Mouse (Mus musculus) liver, embryonic 16.5 days (tissue): Measurements from ENCODE around the gene Iqsec1. TPM values are rescaled to one million over a fixed set of nuclear protein-coding genes. Genes with fewer than 3 reads are reported as not detected.

Experiments
- ATAC-seq: fragments of 200-750 bp; cut with Nextera tagmentation; 2 replicates; pipeline ENCODE4 v1.8.0; 2017; ENCODE audit warnings: low read depth, mild to moderate bottlenecking, moderate number of reproducible peaks, moderate library complexity
- H3K27ac ChIP-seq: fragments of 300-500 bp; sonication (generic); 2 replicates; pipeline ENCODE4 v1.5.1; 2014; ENCODE audit warnings: mild to moderate bottlenecking, low read length
- H3K27me3 ChIP-seq: fragments of 300-500 bp; sonication (generic); 2 replicates; pipeline ENCODE4 v1.6.1; 2014; ENCODE audit warnings: low read depth, low read length, mixed read lengths; ENCODE audit not compliant: control insufficient read depth, insufficient read depth
- H3K36me3 ChIP-seq: fragments of 300-500 bp; sonication (generic); 2 replicates; pipeline ENCODE4 v1.6.1; 2014; ENCODE audit warnings: mild to moderate bottlenecking; ENCODE audit not compliant: control insufficient read depth, insufficient read depth
- H3K4me1 ChIP-seq: fragments of 300-500 bp; sonication (generic); 2 replicates; pipeline ENCODE4 v1.6.1; 2014; ENCODE audit warnings: low read depth, low read length, mixed read lengths; ENCODE audit not compliant: control insufficient read depth
- H3K4me2 ChIP-seq: fragments of 300-500 bp; sonication (generic); 2 replicates; pipeline ENCODE4 v1.6.1; 2014; ENCODE audit warnings: low read depth, low read length, mixed read lengths
- H3K4me3 ChIP-seq: fragments of 300-500 bp; sonication (generic); 2 replicates; pipeline ENCODE4 v1.5.1; 2014; ENCODE audit warnings: low read depth, mild to moderate bottlenecking, low read length
- H3K9ac ChIP-seq: fragments of 300-500 bp; sonication (generic); 2 replicates; pipeline ENCODE4 v1.6.1; 2014; ENCODE audit warnings: low read depth, low read length
- H3K9me3 ChIP-seq: fragments of 300-500 bp; sonication (generic); replicated peaks from 2 replicates; pipeline ENCODE4 v1.6.1; 2016; ENCODE audit warnings: low read length; ENCODE audit not compliant: control insufficient read depth
- WGBS: fragments of 180-500 bp; shearing (Covaris S2); extraction: QIAGEN DNeasy Blood & Tissue Kit; methylation state at CpG from one replicate; pipeline ENCODE4 v1.1.7; 2014; ENCODE audit not compliant: insufficient replicate concordance; 5-methylcytosine and 5-hydroxymethylcytosine counted together
- polyA plus RNA-seq: library from polyadenylated mRNA; unstranded; fragments of >200 nt; fragmentation: Nextera tagmentation; extraction: Ambion mirVana; gene quantifications from 2 replicates; pipeline ENCODE4 v1.2.1, GENCODE M21; 2015

Iqsec1 gene
- polyA plus RNA-seq, 1 experiment from 2014 or later = 3.6 TPM

GRCm38 (mm10) chr6:90630427-90630826 lies 358.1 kb downstream of the Iqsec1 start:
- 80% methylated on average over 7 of the region's 7 CpGs for WGBS
- no peaks in the 10 kb centered on the region for H3K27me3 ChIP-seq
- H3K4me3 ChIP-seq = no peak overlapping the region
- H3K27ac ChIP-seq = no peak overlapping the region
- no peak for ATAC-seq
- H3K4me2 ChIP-seq = no peak overlapping the region
- H3K9ac ChIP-seq = no peak overlapping the region
- peaks cover 14% of the 10 kb centered on the region for H3K4me1 ChIP-seq
- no peaks in the 10 kb centered on the region for H3K9me3 ChIP-seq
- peaks cover 72% of the 10 kb centered on the region for H3K36me3 ChIP-seq

- Histone ChIP-seq H3K9ac (no peak overlapping the region), H3K4me2 (no peak overlapping the region), H3K9me3 (no peaks in the 10 kb centered on the region), H3K27ac (0 out of 2 replicates have a peak overlapping the region, but pooled peaks have one; percentile 39), H3K36me3 (peaks cover 68% of the 10 kb centered on the region), H3K27me3 (no peaks in the 10 kb centered on the region), H3K4me3 (no peak overlapping the region), H3K4me1 (peaks cover 20% of the 10 kb centered on the region)
- ATAC-seq = peak; percentile 38
- WGBS = 48% methylated on average over 6 of the region's 6 CpGs
These were observed 359.0 kb downstream of the Iqsec1 start for GRCm38 (mm10) chr6:90629506-90629905.

DNA sequence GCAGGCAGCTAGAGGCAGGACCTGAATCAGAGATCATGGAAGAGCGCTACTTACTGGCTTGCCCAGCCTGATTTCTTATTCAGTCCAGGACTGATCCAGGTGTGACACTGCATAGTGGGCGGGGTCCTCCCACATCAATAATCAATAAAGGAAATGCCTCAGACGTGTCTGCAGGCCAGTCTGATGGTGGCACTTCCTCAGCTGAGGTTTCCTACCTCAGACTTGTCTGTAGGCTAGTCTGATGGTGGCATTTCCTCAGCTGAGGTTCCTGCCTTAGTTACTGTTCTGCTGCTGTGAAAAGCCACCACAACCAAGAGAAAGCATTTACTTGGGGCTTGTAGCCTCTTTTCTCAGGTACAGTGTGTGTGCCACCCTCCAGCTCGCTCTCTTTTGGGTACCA lies 360.9 kb downstream of the Iqsec1 start:
- H3K9ac ChIP-seq = no peak overlapping the region
- H3K4me3 ChIP-seq = no peak overlapping the region
- H3K27ac ChIP-seq = no peak overlapping the region; the same call in 1 of the 2 replicates
- peaks cover 63% of the 10 kb centered on the region for H3K36me3 ChIP-seq
- H3K27me3 ChIP-seq = no peaks in the 10 kb centered on the region
- no peak overlapping the region for H3K4me2 ChIP-seq
- peaks cover 40% of the 10 kb centered on the region for H3K4me1 ChIP-seq
- H3K9me3 ChIP-seq = no peaks in the 10 kb centered on the region
- 75% methylated on average over 4 of the region's 4 CpGs for WGBS
- ATAC-seq = no peak

DNA sequence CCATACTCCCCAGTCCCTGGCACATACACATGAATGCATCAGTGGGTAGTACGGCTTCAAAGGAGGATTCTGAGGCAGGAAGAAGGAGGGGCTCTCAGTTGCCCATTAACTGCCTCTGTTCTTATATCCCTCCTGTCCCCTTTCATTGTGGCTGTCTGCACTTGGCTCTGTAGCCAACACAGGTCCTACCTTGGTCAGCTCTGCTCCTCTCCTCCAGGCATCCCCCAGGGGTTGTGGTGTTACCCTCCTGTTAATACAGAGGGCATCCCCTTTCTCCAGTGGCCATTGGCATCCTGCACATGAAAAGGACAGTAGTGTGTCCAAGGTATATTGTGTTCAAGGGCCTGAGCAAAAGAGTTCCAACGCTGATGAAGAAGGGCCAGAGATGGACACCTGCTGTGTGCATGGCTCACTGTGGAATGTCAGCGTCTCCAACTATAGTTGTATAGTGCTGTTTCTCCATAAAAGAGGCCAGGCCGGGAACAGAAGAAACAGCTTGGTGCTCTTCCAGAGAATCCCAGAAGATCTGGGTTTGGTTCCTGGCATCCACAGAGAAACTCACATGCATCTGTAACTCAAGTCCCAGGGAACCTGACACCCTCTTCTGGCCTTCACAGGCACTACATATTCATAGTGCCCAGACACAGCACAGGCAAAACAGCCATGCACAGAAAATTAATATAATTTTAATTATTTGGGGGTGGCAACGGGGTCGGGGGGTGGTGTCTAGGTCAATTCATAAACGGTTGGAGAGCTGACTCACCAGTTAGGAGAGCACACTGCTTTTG lies 363.1 kb downstream of the Iqsec1 start:
- Histone ChIP-seq H3K4me2 (peak overlapping the region; percentile 80), H3K9ac (peak overlapping the region; percentile 63), H3K4me1 (peaks cover 61% of the 10 kb centered on the region), H3K4me3 (peak overlapping the region; percentile 70), H3K9me3 (no peaks in the 10 kb centered on the region), H3K27me3 (no peaks in the 10 kb centered on the region), H3K27ac (peak overlapping the region; percentile 98), H3K36me3 (peaks cover 45% of the 10 kb centered on the region)
- no peak for ATAC-seq
- 71% methylated on average over 7 of the region's 7 CpGs for WGBS

- peak; percentile 22 for ATAC-seq
- no peaks in the 10 kb centered on the region for H3K27me3 ChIP-seq
- peak overlapping the region; percentile 63 for H3K9ac ChIP-seq
- H3K4me3 ChIP-seq = peak overlapping the region; percentile 70
- peaks cover 65% of the 10 kb centered on the region for H3K4me1 ChIP-seq
- H3K9me3 ChIP-seq = no peaks in the 10 kb centered on the region
- peak overlapping the region; percentile 98 for H3K27ac ChIP-seq
- peaks cover 41% of the 10 kb centered on the region for H3K36me3 ChIP-seq
- 20% methylated on average over 11 of the region's 11 CpGs for WGBS
- H3K4me2 ChIP-seq = peak overlapping the region; percentile 80
These were observed 363.8 kb downstream of the Iqsec1 start for GRCm38 (mm10) chr6:90624733-90625132.

- 27% methylated on average over 6 of the region's 6 CpGs for WGBS
- Histone ChIP-seq H3K4me2 (peak overlapping the region; percentile 80), H3K27ac (peak overlapping the region; percentile 98), H3K27me3 (no peaks in the 10 kb centered on the region), H3K4me1 (peaks cover 70% of the 10 kb centered on the region), H3K9me3 (no peaks in the 10 kb centered on the region), H3K4me3 (peak overlapping the region; percentile 70), H3K36me3 (peaks cover 39% of the 10 kb centered on the region), H3K9ac (peak overlapping the region; percentile 63)
- no peak for ATAC-seq
These were observed 364.3 kb downstream of the Iqsec1 start for GRCm38 (mm10) chr6:90624184-90624583.

- no peak for ATAC-seq
- WGBS = 22% methylated on average over 5 of the region's 5 CpGs
- H3K27me3 ChIP-seq = no peaks in the 10 kb centered on the region
- H3K9me3 ChIP-seq = no peaks in the 10 kb centered on the region
- peak overlapping the region; percentile 70 for H3K4me3 ChIP-seq
- peak overlapping the region; percentile 81 for H3K9ac ChIP-seq
- peak overlapping the region; percentile 98 for H3K27ac ChIP-seq
- H3K4me1 ChIP-seq = peaks cover 71% of the 10 kb centered on the region
- H3K4me2 ChIP-seq = peak overlapping the region; percentile 80
- H3K36me3 ChIP-seq = peaks cover 32% of the 10 kb centered on the region
These were observed 365.0 kb downstream of the Iqsec1 start for GRCm38 (mm10) chr6:90623456-90623836.

GRCm38 (mm10) chr6:90622758-90623455 lies 365.6 kb downstream of the Iqsec1 start:
- peak overlapping the region; percentile 98 for H3K27ac ChIP-seq
- H3K9ac ChIP-seq = peak overlapping the region; percentile 81
- ATAC-seq = peak; percentile 87
- peaks cover 27% of the 10 kb centered on the region for H3K36me3 ChIP-seq
- peak overlapping the region; percentile 70 for H3K4me3 ChIP-seq
- peak overlapping the region; percentile 80 for H3K4me2 ChIP-seq
- 18% methylated on average over 11 of the region's 11 CpGs for WGBS
- H3K27me3 ChIP-seq = no peaks in the 10 kb centered on the region
- H3K4me1 ChIP-seq = peaks cover 76% of the 10 kb centered on the region
- H3K9me3 ChIP-seq = no peaks in the 10 kb centered on the region

- no peaks in the 10 kb centered on the region for H3K27me3 ChIP-seq
- H3K27ac ChIP-seq = peak overlapping the region; percentile 98
- peaks cover 15% of the 10 kb centered on the region for H3K36me3 ChIP-seq
- peak overlapping the region; percentile 80 for H3K4me2 ChIP-seq
- ATAC-seq = peak; percentile 12
- peak overlapping the region; percentile 70 for H3K4me3 ChIP-seq
- whole genome bisulfite sequencing = 28% methylated on average over 6 of the region's 6 CpGs
- peaks cover 86% of the 10 kb centered on the region for H3K4me1 ChIP-seq
- no peaks in the 10 kb centered on the region for H3K9me3 ChIP-seq
- H3K9ac ChIP-seq = peak overlapping the region; percentile 81
These were observed 366.9 kb downstream of the Iqsec1 start for GRCm38 (mm10) chr6:90621584-90621890.
